Mouse (Mus musculus) spleen, postnatal 10 days (tissue): Measurements from ENCODE around the gene Sh2d2a.
"Not testable (repeated sequence)": the region's sequence is repeated elsewhere in the genome, so short reads cannot be mapped to it uniquely, and the experiment has no call there.

ENCODE experiments used
- DNase-seq, 2 experiments: peaks; one replicate each; pipeline ENCODE4 v3.0.0; 2021 to 2022; ENCODE audit warnings: low spot score in 2 of 2

Sh2d2a gene

GRCm38 (mm10) chr3:87846650-87847110 is at the start of gene Sh2d2a:
Gene Sh2d2a, plus strand, starts transcription at chr3:87846755.
- peak; percentile 19 to 27 for DNase-seq

- DNase-seq, result no peak
Measured at GRCm38 (mm10) chr3:87801681-87802080, 44.9 kb upstream of the Sh2d2a start.

- DNase-seq, result no peak
Measured at GRCm38 (mm10) chr3:87804038-87804677, 42.4 kb upstream of the Sh2d2a start.

GRCm38 (mm10) chr3:87809322-87809962 is 37.1 kb upstream of the Sh2d2a start:
- no peak for DNase-seq

GRCm38 (mm10) chr3:87811297-87811696 is 35.3 kb upstream of the Sh2d2a start:
- no peak for DNase-seq

GRCm38 (mm10) chr3:87812413-87812812 is 34.1 kb upstream of the Sh2d2a start:
- no peak for DNase-seq

GRCm38 (mm10) chr3:87812873-87813272 is 33.7 kb upstream of the Sh2d2a start:
- DNase-seq, result no peak

- no peak for DNase-seq
Measured at GRCm38 (mm10) chr3:87816166-87816565, 30.4 kb upstream of the Sh2d2a start.

GRCm38 (mm10) chr3:87816646-87817093 is 29.9 kb upstream of the Sh2d2a start:
- peak; percentile 46 to 77 for DNase-seq

- DNase-seq, result no peak
Measured at GRCm38 (mm10) chr3:87818226-87818625, 28.3 kb upstream of the Sh2d2a start.

GRCm38 (mm10) chr3:87824206-87824605 is 22.3 kb upstream of the Sh2d2a start, which contains the start of gene Pear1:
Gene Pear1, minus strand, starts transcription at chr3:87824306.
- not testable (repeated sequence) for DNase-seq

GRCm38 (mm10) chr3:87828435-87828834 is 18.1 kb upstream of the Sh2d2a start:
- no peak for DNase-seq

GRCm38 (mm10) chr3:87829025-87829424 is 17.5 kb upstream of the Sh2d2a start:
- no peak for DNase-seq

- DNase-seq, result no peak
Measured at GRCm38 (mm10) chr3:87832109-87832859, 14.3 kb upstream of the Sh2d2a start.

GRCm38 (mm10) chr3:87833482-87833881 is 13.1 kb upstream of the Sh2d2a start:
- DNase-seq, result peak in 1 of 2 experiments; percentile 43

- DNase-seq, result peak; percentile 73 to 85
Measured at GRCm38 (mm10) chr3:87838622-87839021, 7.9 kb upstream of the Sh2d2a start.

GRCm38 (mm10) chr3:87840858-87841257 is 5.7 kb upstream of the Sh2d2a start:
- no peak for DNase-seq

GRCm38 (mm10) chr3:87844981-87845380 is 1.6 kb upstream of the Sh2d2a start:
- no peak for DNase-seq

GRCm38 (mm10) chr3:87846186-87846585 is 369 bp upstream of the Sh2d2a start:
- DNase-seq, result no peak

GRCm38 (mm10) chr3:87847680-87848079 is 1.1 kb downstream of the Sh2d2a start:
- DNase-seq, result no peak

GRCm38 (mm10) chr3:87849117-87849516 is 2.6 kb downstream of the Sh2d2a start:
- no peak for DNase-seq

- no peak for DNase-seq
Measured at GRCm38 (mm10) chr3:87854795-87855568, 8.4 kb downstream of the Sh2d2a start.
